Mouse (Mus musculus) neural tube, embryonic 12.5 days (tissue): Measurements from ENCODE around the gene Smim11. TPM values are rescaled to one million over a fixed set of nuclear protein-coding genes. Genes with fewer than 3 reads are reported as not detected.

Source experiments
- ATAC-seq: fragments of 200-750 bp; cut with Nextera tagmentation; 2 replicates; pipeline ENCODE4 v1.8.0; 2017; ENCODE audit warnings: low read depth, mild to moderate bottlenecking, moderate TSS enrichment, moderate library complexity; ENCODE audit not compliant: low FRiP score
- H3K27ac ChIP-seq: fragments of 300-500 bp; sonication (generic); 2 replicates; pipeline ENCODE4 v1.5.1; 2016
- H3K27me3 ChIP-seq: fragments of 300-500 bp; sonication (generic); replicated peaks from 2 replicates; pipeline ENCODE4 v1.6.1; 2016; ENCODE audit warnings: mild to moderate bottlenecking
- H3K36me3 ChIP-seq: fragments of 300-500 bp; sonication (generic); 2 replicates; pipeline ENCODE4 v1.6.1; 2016; ENCODE audit warnings: mild to moderate bottlenecking
- H3K4me1 ChIP-seq: fragments of 300-500 bp; sonication (generic); 2 replicates; pipeline ENCODE4 v1.6.1; 2016
- H3K4me2 ChIP-seq: fragments of 300-500 bp; sonication (generic); replicated peaks from 2 replicates; pipeline ENCODE4 v1.6.1; 2016; ENCODE audit warnings: mild to moderate bottlenecking
- H3K4me3 ChIP-seq: fragments of 300-500 bp; sonication (generic); 2 replicates; pipeline ENCODE4 v1.5.1; 2016
- H3K9ac ChIP-seq: fragments of 300-500 bp; sonication (generic); 2 replicates; pipeline ENCODE4 v1.6.1; 2016; ENCODE audit warnings: mild to moderate bottlenecking
- H3K9me3 ChIP-seq: fragments of 300-500 bp; sonication (generic); 2 replicates; pipeline ENCODE4 v1.6.1; 2016; ENCODE audit warnings: mild to moderate bottlenecking
- WGBS: fragments of 180-500 bp; shearing (Covaris S2); methylation state at CpG from one replicate; pipeline ENCODE4 v1.1.7; 2016; 5-methylcytosine and 5-hydroxymethylcytosine counted together
- polyA plus RNA-seq: library from polyadenylated mRNA; unstranded; fragments of >200 nt; fragmentation: Nextera tagmentation; extraction: Ambion mirVana; gene quantifications from 2 replicates; pipeline ENCODE4 v1.2.1, GENCODE M21; 2016

Smim11 gene
- polyA plus RNA-seq, 1 experiment from 2014 or later = 109 TPM

- no peak for ATAC-seq
- H3K27ac ChIP-seq = no peak overlapping the region
- H3K9ac ChIP-seq = no peak overlapping the region
- no peaks in the 10 kb centered on the region for H3K36me3 ChIP-seq
- no peaks in the 10 kb centered on the region for H3K9me3 ChIP-seq
- H3K4me2 ChIP-seq = no peak overlapping the region
- H3K27me3 ChIP-seq = no peaks in the 10 kb centered on the region
- 85% methylated on average over 5 of the region's 5 CpGs for WGBS
- peaks cover 16% of the 10 kb centered on the region for H3K4me1 ChIP-seq
- no peak overlapping the region for H3K4me3 ChIP-seq
These were observed 54.3 kb downstream of the Smim11 start for GRCm38 (mm10) chr16:92355366-92355765.

- WGBS = 86% methylated on average over 11 of the region's 11 CpGs
These were observed 54.9 kb downstream of the Smim11 start for GRCm38 (mm10) chr16:92355982-92356381.

GRCm38 (mm10) chr16:92357023-92357422 is 55.9 kb downstream of the Smim11 start:
- H3K4me1 ChIP-seq = peaks cover 16% of the 10 kb centered on the region
- H3K4me2 ChIP-seq = no peak overlapping the region
- H3K4me3 ChIP-seq = no peak overlapping the region
- 0 out of 2 replicates have a peak overlapping the region, but pooled peaks have one; percentile 3 for H3K9ac ChIP-seq
- no peaks in the 10 kb centered on the region for H3K36me3 ChIP-seq
- no peaks in the 10 kb centered on the region for H3K27me3 ChIP-seq
- 57% methylated on average over 9 of the region's 9 CpGs for WGBS
- H3K9me3 ChIP-seq = no peaks in the 10 kb centered on the region
- no peak overlapping the region for H3K27ac ChIP-seq
- no peak for ATAC-seq

More at GRCm38 (mm10) chr16:92355982-92356381, 54.9 kb downstream of the Smim11 start:
- Histone ChIP-seq H3K4me1 (peaks cover 16% of the 10 kb centered on the region), H3K9me3 (no peaks in the 10 kb centered on the region), H3K36me3 (no peaks in the 10 kb centered on the region), H3K9ac (no peak overlapping the region), H3K27me3 (no peaks in the 10 kb centered on the region), H3K4me2 (no peak overlapping the region), H3K4me3 (no peak overlapping the region), H3K27ac (no peak overlapping the region)
- no peak for ATAC-seq

- H3K27me3 ChIP-seq = no peaks in the 10 kb centered on the region
- no peak overlapping the region for H3K4me3 ChIP-seq
- no peak overlapping the region for H3K4me2 ChIP-seq
- no peak for ATAC-seq
- H3K27ac ChIP-seq = no peak overlapping the region
- no peaks in the 10 kb centered on the region for H3K9me3 ChIP-seq
- H3K36me3 ChIP-seq = no peaks in the 10 kb centered on the region
- peaks cover 16% of the 10 kb centered on the region for H3K4me1 ChIP-seq
- no peak overlapping the region for H3K9ac ChIP-seq
- WGBS = 36% methylated on average over 10 of the region's 10 CpGs
These were observed 56.5 kb downstream of the Smim11 start for GRCm38 (mm10) chr16:92357566-92357965.

GRCm38 (mm10) chr16:92358734-92359133 is 57.6 kb downstream of the Smim11 start:
- no peaks in the 10 kb centered on the region for H3K9me3 ChIP-seq
- H3K36me3 ChIP-seq = no peaks in the 10 kb centered on the region
- peaks cover 16% of the 10 kb centered on the region for H3K4me1 ChIP-seq
- H3K27ac ChIP-seq = no peak overlapping the region
- no peak overlapping the region for H3K4me3 ChIP-seq
- 26% methylated on average over 9 of the region's 9 CpGs for WGBS
- ATAC-seq = peak; percentile 27; the same call in 1 of the 2 replicates
- H3K27me3 ChIP-seq = no peaks in the 10 kb centered on the region
- no peak overlapping the region for H3K9ac ChIP-seq
- H3K4me2 ChIP-seq = no peak overlapping the region

GRCm38 (mm10) chr16:92359229-92359628 is 58.1 kb downstream of the Smim11 start, which contains the start of gene Kcne1:
TSS of gene Kcne1 (minus strand) at chr16:92359468.
- Histone ChIP-seq H3K27ac (no peak within 1 kb of the TSS), H3K27me3 (no peaks in the 10 kb centered on the region), H3K4me2 (no peak within 1 kb of the TSS), H3K9ac (no peak within 1 kb of the TSS), H3K4me1 (peaks cover 16% of the 10 kb centered on the region), H3K36me3 (no peaks in the 10 kb centered on the region), H3K4me3 (no peak within 1 kb of the TSS), H3K9me3 (no peaks in the 10 kb centered on the region)
- peak; percentile 33; the same call in 1 of the 2 replicates for ATAC-seq
- WGBS = 69% methylated on average over 9 of the region's 9 CpGs

- no peak overlapping the region for H3K4me3 ChIP-seq
- peaks cover 16% of the 10 kb centered on the region for H3K4me1 ChIP-seq
- no peak for ATAC-seq
These were observed 59.6 kb downstream of the Smim11 start for GRCm38 (mm10) chr16:92360711-92361110.

More at GRCm38 (mm10) chr16:92360711-92361110, 59.6 kb downstream of the Smim11 start:
- H3K9ac ChIP-seq = no peak overlapping the region
- no peaks in the 10 kb centered on the region for H3K27me3 ChIP-seq
- H3K9me3 ChIP-seq = no peaks in the 10 kb centered on the region
- no peak overlapping the region for H3K4me2 ChIP-seq
- 83% methylated on average over 7 of the region's 7 CpGs for WGBS
- H3K36me3 ChIP-seq = no peaks in the 10 kb centered on the region
- no peak overlapping the region for H3K27ac ChIP-seq

Other genes with a start within 250 kb of the Smim11 start
- gene Mrps6, start 243.0 kb upstream of the Smim11 start, polyA plus RNA-seq = 126 and 133 TPM in 2 replicates
- gene Gm49711, start 243.0 kb upstream of the Smim11 start, polyA plus RNA-seq = 0.47 and 0.96 TPM in 2 replicates
- gene Slc5a3, start 243.0 kb upstream of the Smim11 start, polyA plus RNA-seq = 13.1 and 13.6 TPM in 2 replicates
- 0.28 and 0.33 TPM in 2 replicates for gene Kcne2, start 8.9 kb upstream of the Smim11 start, polyA plus RNA-seq
- gene Fam243, start 20.2 kb downstream of the Smim11 start, polyA plus RNA-seq = not detected in 2 replicates
- gene Kcne1, start 58.2 kb downstream of the Smim11 start, polyA plus RNA-seq = not detected in 2 replicates
- gene Rcan1, start 169.6 kb downstream of the Smim11 start, polyA plus RNA-seq = 47.1 and 48.6 TPM in 2 replicates
- 0.59 and 0.66 TPM in 2 replicates for gene Clic6, start 184.4 kb downstream of the Smim11 start, polyA plus RNA-seq